Mouse (Mus musculus): ENCODE measurements at regions not wholly inside any gene's neighbourhood (a gene's known extent, or its start where the extent isn't known, plus 50 kb on each side); places are given as distances from the start of the nearest gene placed in this dataset.

DNA sequence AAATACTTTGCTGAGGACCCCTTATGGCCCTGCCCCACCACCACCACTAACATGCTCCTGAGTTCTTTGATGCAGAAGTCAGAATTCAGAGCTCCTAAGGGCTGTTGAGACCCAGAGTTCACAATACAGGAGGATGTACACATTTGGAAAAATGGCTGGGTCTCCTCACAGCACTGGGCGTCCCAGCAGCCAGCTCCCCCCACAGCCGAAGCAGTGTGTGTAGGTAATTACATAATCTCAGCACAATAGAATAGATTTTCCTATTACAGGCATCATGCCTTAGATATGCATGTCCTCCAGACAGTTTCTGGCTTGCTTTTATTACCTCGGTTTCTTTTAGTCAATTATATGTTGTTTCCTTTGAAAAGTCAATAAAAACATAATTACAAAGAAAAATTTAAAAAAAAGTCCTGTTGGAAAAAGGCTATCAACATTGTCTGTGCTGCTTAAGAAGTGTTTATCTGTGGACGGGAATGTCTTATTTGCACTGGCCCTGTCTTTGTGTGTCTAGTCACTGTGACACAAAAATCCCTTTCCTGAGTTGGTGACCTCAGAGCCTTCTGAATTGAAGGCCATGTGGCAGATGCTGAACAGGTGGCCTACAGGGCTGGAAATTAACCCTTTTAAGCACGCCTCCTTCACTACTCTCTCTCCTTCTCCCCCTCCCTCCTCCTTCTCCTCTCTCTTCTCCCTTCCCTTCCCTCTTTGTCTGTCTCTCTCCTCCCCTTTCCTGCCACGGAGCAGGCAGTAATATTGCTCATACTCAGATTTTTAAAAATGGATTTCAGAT, 339.9 kb upstream of the Gm10131 start:
- DNase-seq (ENCODE audit: low spot score) = no peak

DNA sequence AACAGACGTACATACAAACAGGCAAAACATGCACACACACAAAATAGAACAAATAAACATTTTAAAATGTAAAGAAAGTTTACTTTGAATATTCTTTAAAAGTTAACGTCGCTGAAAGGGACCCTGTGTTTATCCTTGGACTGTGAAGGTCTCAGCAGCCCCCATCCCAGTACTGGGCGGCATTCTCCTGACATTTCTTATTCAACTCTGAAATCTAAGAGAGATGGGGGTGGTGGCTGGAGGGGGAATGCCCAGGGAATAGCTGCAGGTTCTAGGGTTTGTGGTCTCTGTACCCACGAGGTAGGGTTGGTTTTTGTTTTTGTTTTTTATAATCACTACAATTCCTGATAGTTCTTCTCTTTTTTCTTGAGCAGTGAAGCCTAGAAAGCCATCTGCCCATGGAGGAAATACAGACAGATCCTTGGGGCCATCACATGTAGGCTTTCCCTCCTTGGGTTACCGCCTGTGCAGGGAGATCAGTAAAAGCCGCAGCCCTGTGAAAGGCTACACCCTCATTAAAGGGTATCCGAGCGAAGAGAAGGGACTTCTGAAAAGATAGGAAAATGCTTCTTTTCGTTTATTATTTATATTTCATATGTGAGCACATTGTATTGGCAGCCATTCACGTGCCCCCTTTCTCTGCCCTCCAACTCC, 338.0 kb upstream of the Gm10131 start:
- DNase-seq (ENCODE audit: low spot score) = no peak

GRCm38 (mm10) chr8:34447880-34448830, 336.6 kb upstream of the Gm10131 start:
- no peak for DNase-seq (ENCODE audit: low spot score)

- DNase-seq (ENCODE audit: low spot score) = no peak
These were observed 331.2 kb upstream of the Gm10131 start for GRCm38 (mm10) chr8:34442688-34443087.

DNA sequence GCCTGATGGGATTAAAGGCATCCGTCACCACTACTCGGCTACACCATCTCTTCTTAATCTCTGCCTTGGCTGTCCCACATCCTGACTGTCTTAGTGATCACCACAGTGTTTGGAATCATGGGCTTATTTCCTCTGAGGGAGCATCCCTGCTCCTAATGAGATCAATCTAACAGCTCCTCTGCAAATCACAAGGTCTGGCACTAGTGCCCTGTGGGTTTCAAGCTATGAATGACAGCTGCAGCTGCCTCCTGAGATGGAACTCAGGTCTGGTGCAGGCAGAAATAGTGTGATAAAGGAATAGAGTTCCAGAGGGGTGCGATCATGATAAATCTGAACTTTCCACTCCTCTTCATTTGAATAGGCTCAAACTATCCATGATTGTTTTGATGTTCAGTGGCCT, 330.2 kb upstream of the Gm10131 start:
- DNase-seq (ENCODE audit: low spot score) = no peak

- DNase-seq (ENCODE audit: low spot score) = no peak
These were observed 329.2 kb upstream of the Gm10131 start for GRCm38 (mm10) chr8:34440771-34441170.

GRCm38 (mm10) chr8:34438771-34439170, 327.2 kb upstream of the Gm10131 start:
- DNase-seq (ENCODE audit: low spot score) = no peak

DNA sequence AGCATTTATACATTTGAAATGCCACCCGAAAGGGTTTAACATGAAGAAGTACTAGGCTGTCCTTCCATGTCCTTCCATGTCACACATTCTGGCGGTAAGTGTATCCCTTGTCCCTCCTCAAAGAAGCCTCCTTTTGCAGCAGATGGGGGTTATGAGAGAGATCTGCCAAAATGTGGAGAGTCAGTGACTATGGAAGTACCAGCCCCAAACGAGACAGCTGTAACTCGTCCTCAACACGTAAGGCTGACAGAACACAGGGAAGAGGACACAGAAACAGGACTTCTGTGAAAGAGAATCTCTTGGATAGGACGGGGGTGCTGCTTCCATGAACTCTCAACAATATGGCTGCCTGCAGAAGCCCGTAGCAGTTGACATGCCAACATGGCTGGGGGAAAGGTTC, 320.4 kb upstream of the Gm10131 start:
- DNase-seq (ENCODE audit: low spot score) = no peak

- DNase-seq (ENCODE audit: low spot score) = no peak
These were observed 317.7 kb upstream of the Gm10131 start for GRCm38 (mm10) chr8:34429231-34429630.

GRCm38 (mm10) chr8:34401571-34401970, 290.0 kb upstream of the Gm10131 start:
- DNase-seq (ENCODE audit: low spot score) = no peak

DNA sequence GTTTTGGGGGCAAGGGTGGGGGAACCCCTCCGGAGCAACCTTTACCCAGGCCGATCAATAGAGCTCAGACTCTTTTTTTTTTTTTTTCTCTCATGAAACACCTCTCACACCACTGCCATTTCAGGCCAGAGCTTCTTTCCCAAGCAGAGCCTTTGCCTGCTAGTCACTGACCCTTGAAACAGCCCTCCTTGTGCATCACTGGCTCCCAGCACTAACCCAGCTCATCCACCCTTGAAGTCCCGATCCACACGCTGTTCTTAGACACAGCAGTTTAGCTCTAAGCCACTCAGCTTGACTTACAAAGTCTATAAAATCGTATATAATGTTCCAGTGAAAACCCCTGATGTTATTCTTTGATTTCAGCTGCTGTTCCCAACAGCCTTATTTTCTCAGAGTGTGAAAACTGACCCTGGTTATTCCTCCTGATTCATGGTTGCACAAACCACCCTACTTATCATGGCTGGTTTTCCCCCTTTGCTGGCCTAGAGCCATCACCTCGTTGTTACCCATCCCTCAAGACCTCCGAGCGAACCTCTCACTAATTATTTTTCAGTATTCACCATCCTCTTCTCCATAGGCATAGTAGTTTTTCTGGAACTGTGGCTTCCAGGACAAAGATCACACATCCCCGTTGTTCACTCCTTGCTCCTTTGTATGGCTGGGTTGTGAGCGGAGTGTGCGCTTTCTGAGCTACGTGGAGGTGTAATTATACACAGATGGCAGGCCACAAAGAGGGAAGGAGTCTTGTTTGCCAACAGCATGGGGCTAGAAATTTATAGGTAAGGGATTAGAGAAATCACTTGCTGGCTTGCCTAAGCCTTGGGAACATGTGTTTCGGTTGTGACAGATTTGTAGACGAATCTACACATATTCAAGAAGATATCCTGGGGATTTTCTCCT, 287.6 kb upstream of the Gm10131 start:
- no peak for DNase-seq (ENCODE audit: low spot score)

DNA sequence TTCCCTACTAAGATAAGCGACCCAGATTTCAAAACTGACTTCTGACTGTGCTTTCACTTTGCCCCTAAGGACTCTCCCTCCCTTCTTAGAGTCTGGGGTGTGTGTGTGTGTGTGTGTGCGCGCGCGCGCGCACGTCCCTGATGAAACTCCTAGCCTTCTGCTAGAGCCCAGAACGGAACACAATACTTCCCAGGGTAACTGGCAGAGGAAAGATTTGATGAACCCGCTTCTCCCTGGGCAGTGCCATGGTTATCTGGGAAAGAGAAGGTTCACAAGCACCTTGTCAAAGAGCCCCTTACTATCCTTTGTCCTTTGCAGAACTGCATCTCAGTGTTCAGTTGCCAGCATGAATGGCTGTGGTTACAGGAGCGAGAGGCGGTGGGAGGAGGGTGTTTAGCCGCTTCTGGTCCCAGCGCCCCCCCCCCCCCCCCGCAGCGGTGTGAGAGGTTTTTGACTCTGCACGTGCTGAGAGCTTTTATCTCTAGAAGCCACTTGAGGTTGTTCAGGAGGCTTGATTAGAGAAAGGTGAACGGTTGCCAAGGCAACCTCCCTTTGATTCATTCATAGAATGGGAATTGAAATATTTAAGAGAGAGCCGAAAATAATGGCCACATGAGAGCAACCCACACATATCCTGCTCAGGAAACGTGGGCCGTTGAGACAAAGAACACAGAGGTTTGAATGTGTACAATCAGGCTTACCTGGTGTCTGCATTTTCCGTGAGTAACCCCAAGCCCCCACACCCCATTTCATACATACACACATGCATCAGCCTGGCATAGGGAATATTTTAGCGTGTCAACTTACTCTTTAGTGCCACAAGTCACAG, 286.3 kb upstream of the Gm10131 start:
- no peak for DNase-seq (ENCODE audit: low spot score)

DNA sequence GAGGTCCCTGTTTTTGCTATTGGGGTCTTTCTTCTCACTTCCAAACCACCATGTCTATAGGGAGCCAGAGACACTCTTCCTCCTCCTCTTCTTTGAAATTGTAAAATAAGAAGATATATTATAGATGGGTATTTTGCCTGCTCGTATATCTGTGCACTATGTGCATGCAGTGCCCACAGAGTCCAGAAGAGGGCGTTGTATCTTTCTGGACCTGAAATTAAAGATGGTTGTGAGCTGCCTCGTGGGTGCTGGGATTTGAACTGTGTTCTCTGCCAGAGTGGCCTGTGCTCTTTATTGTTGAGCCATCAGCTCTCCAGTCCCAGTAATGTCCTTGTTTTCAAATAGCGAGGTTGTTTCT, 285.7 kb upstream of the Gm10131 start:
- no peak for DNase-seq (ENCODE audit: low spot score)

- DNase-seq (ENCODE audit: low spot score) = no peak
These were observed 281.7 kb upstream of the Gm10131 start for GRCm38 (mm10) chr8:34392981-34393828.

DNA sequence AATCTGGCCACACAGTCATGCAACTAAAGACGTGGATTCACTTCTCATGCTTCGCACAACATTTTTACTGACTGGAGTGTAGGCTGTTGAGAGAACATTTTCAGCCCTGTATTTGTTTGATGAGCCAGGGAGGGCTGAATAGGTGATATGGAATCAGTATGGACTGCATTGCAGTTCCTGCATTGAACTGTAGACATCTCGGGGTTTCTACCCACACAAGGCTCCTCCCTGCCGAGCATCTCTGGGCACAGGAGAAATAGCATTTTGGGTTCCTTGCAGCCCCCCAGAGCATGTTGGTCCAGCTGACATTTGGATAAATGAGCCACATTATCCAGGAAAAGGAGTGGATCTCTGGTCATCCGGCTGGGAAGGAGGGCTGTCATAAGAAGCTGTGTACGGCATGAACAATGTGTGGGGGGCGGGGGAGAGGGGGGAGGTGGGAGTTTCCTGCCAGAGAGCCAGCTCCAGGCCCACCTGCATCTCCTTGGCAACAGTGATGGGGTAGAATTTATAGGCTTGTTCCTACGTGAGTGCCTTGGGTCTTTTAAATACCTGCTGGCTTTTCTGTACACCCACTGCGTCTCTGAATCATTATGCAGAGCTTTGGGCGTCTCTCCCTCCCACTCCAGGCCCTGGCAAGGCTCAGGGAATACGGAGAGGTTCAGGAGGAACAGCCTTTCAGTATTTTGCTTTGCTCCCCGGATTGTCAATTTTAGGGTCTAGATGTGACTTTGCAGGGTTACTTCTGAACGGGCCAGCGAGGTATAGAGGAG, 280.9 kb upstream of the Gm10131 start:
- no peak for DNase-seq (ENCODE audit: low spot score)

DNA sequence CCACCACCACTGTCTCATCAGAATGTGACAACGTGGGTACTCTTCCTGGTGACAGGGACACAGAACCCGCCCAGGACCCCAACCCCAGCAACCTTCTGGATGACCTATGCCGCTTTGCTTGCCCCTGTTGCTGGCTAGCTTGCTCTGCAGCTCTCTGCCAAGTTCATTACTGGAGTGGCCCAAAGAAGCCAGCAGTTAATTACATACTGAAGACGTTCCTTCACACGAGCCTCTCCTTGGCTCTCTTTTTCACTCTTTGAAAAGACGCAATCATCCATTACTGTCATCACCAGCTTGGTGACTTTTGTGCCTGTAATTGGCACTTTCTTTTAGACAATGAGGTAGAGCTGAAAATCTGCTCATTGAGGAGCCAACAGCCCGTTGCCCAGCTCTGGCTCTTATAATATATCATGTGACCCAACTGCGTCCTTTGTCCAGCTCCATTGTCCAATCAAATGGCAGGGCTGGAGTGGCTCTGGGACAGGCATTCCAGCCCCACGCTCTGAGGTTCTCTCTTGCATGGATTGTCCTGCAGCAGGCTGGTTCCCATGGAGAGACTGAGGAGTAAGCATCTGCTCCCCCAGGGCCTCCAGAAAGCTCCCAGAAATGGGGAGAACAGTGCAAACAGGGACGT, 274.4 kb upstream of the Gm10131 start:
- DNase-seq (ENCODE audit: low spot score) = no peak

GRCm38 (mm10) chr8:34380615-34381014, 269.1 kb upstream of the Gm10131 start:
- no peak for DNase-seq (ENCODE audit: low spot score)

GRCm38 (mm10) chr8:34377154-34377553, 265.6 kb upstream of the Gm10131 start:
- no peak for DNase-seq (ENCODE audit: low spot score)

Measured in c-Kit-positive CD71-positive TER-119-positive erythroid progenitor cells, embryonic 14.5 days (primary cell).